Mouse (Mus musculus): Measurements from ENCODE around the gene Mapk10. TPM values are rescaled to one million over a fixed set of nuclear protein-coding genes. Genes with fewer than 3 reads are reported as not detected.

Mapk10 gene
- polyA plus RNA-seq, 1 experiment from 2014 or later, result 30.1 TPM

DNA sequence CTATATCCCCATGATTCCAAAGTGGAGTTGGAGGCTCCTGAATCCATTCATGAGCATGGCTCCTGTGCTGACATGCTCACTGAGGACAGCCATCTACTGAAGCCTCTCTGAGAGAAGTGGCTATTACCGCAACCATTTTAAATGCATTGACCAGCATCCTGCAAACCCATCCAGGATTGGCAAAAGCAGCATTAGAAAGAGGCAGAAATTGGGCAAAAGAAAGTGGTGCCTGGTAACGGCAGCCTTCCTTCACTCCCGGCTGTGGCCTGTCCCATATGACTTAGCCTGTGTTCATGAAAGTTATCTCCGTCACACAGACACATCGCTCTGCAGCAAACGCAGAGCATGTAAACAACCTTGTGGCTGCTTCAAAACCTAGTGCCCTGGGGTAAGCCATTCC, 1.6 kb downstream of the Mapk10 start:
- no peak for ATAC-seq (replicated peaks; ENCODE audit: low FRiP score)

DNA sequence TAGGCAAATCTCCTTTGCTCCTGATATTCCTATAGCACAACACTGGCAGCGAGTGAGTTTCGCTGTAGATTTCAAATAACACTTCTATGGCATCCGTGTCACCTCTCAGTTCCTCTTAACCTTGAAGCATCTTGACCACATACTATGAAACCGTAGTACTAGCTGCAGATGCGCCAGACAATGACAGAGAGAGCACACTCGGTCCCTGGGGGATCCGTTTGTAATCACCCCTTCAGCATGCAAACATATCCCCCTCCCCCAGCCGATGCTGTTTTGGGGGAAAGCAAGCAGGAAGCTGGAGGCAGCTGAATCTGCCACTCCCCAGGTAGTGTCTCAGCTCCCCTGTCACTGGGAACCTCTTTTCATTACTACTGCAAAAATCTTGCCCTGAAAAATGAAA, 2.3 kb downstream of the Mapk10 start:
- H3K27me3 ChIP-seq (ENCODE audit: control insufficient read depth, insufficient read depth, low read length), result no peaks in the 10 kb centered on the region
- H3K9me3 ChIP-seq (ENCODE audit: control insufficient read depth, low read length), result no peaks in the 10 kb centered on the region
- H3K27ac ChIP-seq (ENCODE audit: low read depth, low read length), result no peak overlapping the region
- no peak for ATAC-seq (replicated peaks; ENCODE audit: low FRiP score)
- H3K4me2 ChIP-seq (ENCODE audit: low read depth, low read length, severe bottlenecking), result 0 out of 2 replicates have a peak overlapping the region, but pooled peaks have one; percentile 36
- no peak for DNase-seq (ENCODE audit: low spot score)
- no peak overlapping the region for H3K9ac ChIP-seq (ENCODE audit: low read length)
- 59% methylated on average over 8 of the region's 8 CpGs for WGBS
- H3K4me1 ChIP-seq (replicated peaks; ENCODE audit: control insufficient read depth, insufficient read depth, low read length), result no peaks in the 10 kb centered on the region
- no peaks in the 10 kb centered on the region for H3K36me3 ChIP-seq (ENCODE audit: control insufficient read depth, insufficient read depth, low read length)
- no peak overlapping the region for H3K4me3 ChIP-seq (ENCODE audit: low read depth, low read length)

More for the DNA sequence above, 1.6 kb downstream of the Mapk10 start:
- Histone ChIP-seq H3K4me1 (replicated peaks; ENCODE audit: control insufficient read depth, insufficient read depth, low read length) (no peaks in the 10 kb centered on the region), H3K27ac (ENCODE audit: low read depth, low read length) (no peak overlapping the region), H3K4me2 (ENCODE audit: low read depth, low read length, severe bottlenecking) (peak overlapping the region; percentile 36; the same call in 1 of the 2 replicates), H3K27me3 (ENCODE audit: control insufficient read depth, insufficient read depth, low read length) (no peaks in the 10 kb centered on the region), H3K36me3 (ENCODE audit: control insufficient read depth, insufficient read depth, low read length) (no peaks in the 10 kb centered on the region), H3K9me3 (ENCODE audit: control insufficient read depth, low read length) (no peaks in the 10 kb centered on the region), H3K9ac (ENCODE audit: low read length) (no peak overlapping the region; the same call in 1 of the 2 replicates), H3K4me3 (ENCODE audit: low read depth, low read length) (peak overlapping the region; percentile 31)
- WGBS, result 69% methylated on average over 6 of the region's 6 CpGs
- DNase-seq (ENCODE audit: low spot score), result no peak

DNA sequence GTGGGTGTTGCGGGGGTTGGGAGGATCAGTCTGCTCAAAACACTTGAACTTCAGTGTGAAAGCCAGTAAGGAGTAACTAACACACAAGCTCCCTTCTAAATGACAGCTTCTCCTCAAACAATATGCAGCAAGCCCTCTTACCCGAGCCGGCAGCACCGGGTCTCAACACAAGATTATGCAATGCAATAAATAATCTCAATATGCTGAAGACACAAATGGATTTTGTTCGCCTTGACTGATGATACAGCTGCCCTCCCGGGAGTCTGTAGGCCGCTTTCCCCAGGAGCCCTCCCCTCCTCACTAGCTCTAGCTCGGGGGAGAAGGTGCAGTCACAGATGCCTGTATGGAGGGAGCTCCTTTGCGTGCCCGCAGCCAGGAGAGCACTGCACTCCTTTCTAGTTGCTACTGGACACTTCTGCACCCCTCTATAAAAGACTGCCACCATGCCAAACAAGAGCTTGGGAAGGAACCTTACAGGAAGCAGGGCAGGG, 3.1 kb downstream of the Mapk10 start:
- Histone ChIP-seq H3K27ac (ENCODE audit: low read depth, low read length) (no peak overlapping the region), H3K4me2 (ENCODE audit: low read depth, low read length, severe bottlenecking) (no peak overlapping the region; the same call in 1 of the 2 replicates), H3K27me3 (ENCODE audit: control insufficient read depth, insufficient read depth, low read length) (no peaks in the 10 kb centered on the region), H3K36me3 (ENCODE audit: control insufficient read depth, insufficient read depth, low read length) (no peaks in the 10 kb centered on the region), H3K4me1 (replicated peaks; ENCODE audit: control insufficient read depth, insufficient read depth, low read length) (no peaks in the 10 kb centered on the region), H3K9ac (ENCODE audit: low read length) (peak overlapping the region; percentile 3; the same call in 1 of the 2 replicates), H3K9me3 (ENCODE audit: control insufficient read depth, low read length) (no peaks in the 10 kb centered on the region), H3K4me3 (ENCODE audit: low read depth, low read length) (no peak overlapping the region)
- no peak for ATAC-seq (replicated peaks; ENCODE audit: low FRiP score)
- no peak for DNase-seq (ENCODE audit: low spot score)
- 74% methylated on average over 10 of the region's 10 CpGs for WGBS

DNA sequence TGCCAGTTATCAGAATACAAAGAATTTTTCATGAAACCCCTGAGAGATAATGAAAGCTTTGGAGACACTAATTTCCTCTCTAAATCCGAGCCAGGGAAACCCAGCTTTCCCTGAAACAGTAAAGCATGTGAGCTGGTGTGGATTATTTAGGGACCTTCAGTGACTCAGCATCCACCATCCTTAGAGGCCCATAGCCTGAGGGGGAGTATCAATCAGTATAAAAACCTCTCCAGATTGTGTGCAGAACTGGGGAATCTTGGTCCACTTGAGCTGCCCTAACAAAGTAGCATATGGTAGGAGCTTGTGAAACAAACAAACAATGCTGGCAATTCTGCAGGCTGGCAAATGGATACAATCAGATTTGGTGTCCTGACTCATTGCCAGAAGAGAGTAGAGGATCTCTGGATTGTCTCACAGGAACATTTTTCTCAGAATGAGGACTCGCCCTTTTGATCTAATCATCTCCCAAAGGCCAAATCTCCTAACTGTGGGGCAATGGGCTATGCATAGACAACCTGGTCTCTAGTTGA, 13.3 kb downstream of the Mapk10 start:
- H3K36me3 ChIP-seq (ENCODE audit: control insufficient read depth, insufficient read depth, low read length), result no peaks in the 10 kb centered on the region
- ATAC-seq (replicated peaks; ENCODE audit: low FRiP score) (no peak), DNase-seq (ENCODE audit: low spot score) (no peak)
- no peak overlapping the region for H3K9ac ChIP-seq (ENCODE audit: low read length)
- H3K4me1 ChIP-seq (replicated peaks; ENCODE audit: control insufficient read depth, insufficient read depth, low read length), result no peaks in the 10 kb centered on the region
- H3K27me3 ChIP-seq (ENCODE audit: control insufficient read depth, insufficient read depth, low read length), result no peaks in the 10 kb centered on the region
- no peak overlapping the region for H3K27ac ChIP-seq (ENCODE audit: low read depth, low read length)
- no peak overlapping the region for H3K4me2 ChIP-seq (ENCODE audit: low read depth, low read length, severe bottlenecking)
- 75% methylated on average over 2 of the region's 2 CpGs for WGBS
- H3K4me3 ChIP-seq (ENCODE audit: low read depth, low read length), result no peak overlapping the region
- no peaks in the 10 kb centered on the region for H3K9me3 ChIP-seq (ENCODE audit: control insufficient read depth, low read length)

DNA sequence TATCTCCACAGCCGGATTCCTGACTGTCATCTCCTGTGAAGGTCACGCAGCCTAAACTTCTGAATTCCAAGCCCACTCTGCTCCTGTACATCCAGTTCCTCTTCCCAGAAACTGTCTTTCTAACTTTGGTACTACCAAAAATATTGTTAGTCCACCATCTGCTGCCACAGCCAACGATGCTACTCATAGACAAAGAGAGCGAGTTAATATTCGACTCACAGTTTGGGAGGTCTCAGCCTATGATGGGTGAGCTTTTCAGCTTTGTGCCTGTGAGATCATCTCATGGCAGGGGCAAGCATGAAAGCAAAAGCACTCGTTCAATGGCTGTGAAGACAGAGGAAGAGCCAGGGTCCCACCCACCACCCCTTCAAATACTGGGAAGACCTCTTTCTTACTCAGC, 16.6 kb downstream of the Mapk10 start:
- WGBS, result 71% methylated on average over 6 of the region's 6 CpGs

DNA sequence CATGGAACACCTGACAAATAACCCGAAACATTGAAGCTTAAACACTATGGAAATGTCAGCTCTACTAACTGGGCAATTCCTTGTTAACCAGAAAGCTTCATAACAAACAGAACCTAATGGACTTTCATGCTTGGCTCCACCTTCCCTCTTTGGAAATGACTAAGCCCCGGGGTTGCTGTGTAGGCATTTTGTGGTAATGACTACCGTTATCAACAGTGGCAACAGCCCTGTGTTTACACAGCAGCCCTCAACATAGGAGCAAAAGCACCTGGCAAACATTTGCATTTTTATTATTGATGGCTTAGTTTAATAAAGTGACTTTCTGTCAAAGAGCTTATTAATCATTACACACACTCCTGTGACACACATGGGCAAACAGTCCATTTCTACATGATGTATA, 17.4 kb downstream of the Mapk10 start:
- H3K4me2 ChIP-seq (ENCODE audit: low read depth, low read length, severe bottlenecking), result no peak overlapping the region

More for the DNA sequence above, 16.6 kb downstream of the Mapk10 start:
- no peaks in the 10 kb centered on the region for H3K27me3 ChIP-seq (ENCODE audit: control insufficient read depth, insufficient read depth, low read length)
- no peaks in the 10 kb centered on the region for H3K36me3 ChIP-seq (ENCODE audit: control insufficient read depth, insufficient read depth, low read length)
- 0 out of 2 replicates have a peak, but pooled peaks have one; percentile 27 for ATAC-seq (replicated peaks; ENCODE audit: low FRiP score)
- peaks cover 4% of the 10 kb centered on the region; the same call in 1 of the 2 replicates for H3K4me1 ChIP-seq (replicated peaks; ENCODE audit: control insufficient read depth, insufficient read depth, low read length)
- H3K4me3 ChIP-seq (ENCODE audit: low read depth, low read length), result no peak overlapping the region
- no peak for DNase-seq (ENCODE audit: low spot score)
- H3K27ac ChIP-seq (ENCODE audit: low read depth, low read length), result no peak overlapping the region
- H3K9me3 ChIP-seq (ENCODE audit: control insufficient read depth, low read length), result no peaks in the 10 kb centered on the region
- no peak overlapping the region for H3K4me2 ChIP-seq (ENCODE audit: low read depth, low read length, severe bottlenecking)
- H3K9ac ChIP-seq (ENCODE audit: low read length), result no peak overlapping the region

DNA sequence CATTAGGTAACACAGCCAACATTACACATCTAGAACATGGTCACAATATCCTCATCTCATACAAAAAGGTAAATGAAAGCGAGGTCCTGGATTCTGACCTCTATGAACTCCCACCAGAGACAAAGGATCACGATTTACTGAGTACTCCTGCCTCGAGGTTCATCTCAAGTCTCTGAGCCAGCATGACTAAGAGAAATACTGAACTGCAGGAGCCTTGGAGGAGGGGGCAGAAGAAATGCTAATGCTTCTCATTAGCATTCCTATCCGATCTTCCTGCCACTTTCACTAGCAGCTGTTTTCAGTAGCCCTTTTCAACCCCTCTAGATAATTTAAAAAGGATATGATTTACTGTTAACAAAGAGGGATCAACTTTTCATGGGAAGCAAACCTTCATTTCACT, 19.6 kb downstream of the Mapk10 start:
- no peak overlapping the region for H3K4me3 ChIP-seq (ENCODE audit: low read depth, low read length)
- H3K27ac ChIP-seq (ENCODE audit: low read depth, low read length), result no peak overlapping the region
- no peak overlapping the region for H3K9ac ChIP-seq (ENCODE audit: low read length)
- H3K4me1 ChIP-seq (replicated peaks; ENCODE audit: control insufficient read depth, insufficient read depth, low read length), result peaks cover 4% of the 10 kb centered on the region; the same call in 1 of the 2 replicates
- no peak for DNase-seq (ENCODE audit: low spot score)
- ATAC-seq (replicated peaks; ENCODE audit: low FRiP score), result peak; percentile 73
- no peaks in the 10 kb centered on the region for H3K9me3 ChIP-seq (ENCODE audit: control insufficient read depth, low read length)
- no peaks in the 10 kb centered on the region for H3K36me3 ChIP-seq (ENCODE audit: control insufficient read depth, insufficient read depth, low read length)
- no peaks in the 10 kb centered on the region for H3K27me3 ChIP-seq (ENCODE audit: control insufficient read depth, insufficient read depth, low read length)
- 23% methylated on average over 4 of the region's 4 CpGs for WGBS
- H3K4me2 ChIP-seq (ENCODE audit: low read depth, low read length, severe bottlenecking), result no peak overlapping the region

More for the DNA sequence above, 17.4 kb downstream of the Mapk10 start:
- no peaks in the 10 kb centered on the region for H3K36me3 ChIP-seq (ENCODE audit: control insufficient read depth, insufficient read depth, low read length)
- no peak for ATAC-seq (replicated peaks; ENCODE audit: low FRiP score)
- no peaks in the 10 kb centered on the region for H3K27me3 ChIP-seq (ENCODE audit: control insufficient read depth, insufficient read depth, low read length)
- no peak overlapping the region for H3K4me3 ChIP-seq (ENCODE audit: low read depth, low read length)
- peaks cover 4% of the 10 kb centered on the region; the same call in 1 of the 2 replicates for H3K4me1 ChIP-seq (replicated peaks; ENCODE audit: control insufficient read depth, insufficient read depth, low read length)
- DNase-seq (ENCODE audit: low spot score), result no peak
- no peaks in the 10 kb centered on the region for H3K9me3 ChIP-seq (ENCODE audit: control insufficient read depth, low read length)
- H3K9ac ChIP-seq (ENCODE audit: low read length), result no peak overlapping the region
- no peak overlapping the region for H3K27ac ChIP-seq (ENCODE audit: low read depth, low read length)
- 91% methylated on average over 3 of the region's 3 CpGs for WGBS

DNA sequence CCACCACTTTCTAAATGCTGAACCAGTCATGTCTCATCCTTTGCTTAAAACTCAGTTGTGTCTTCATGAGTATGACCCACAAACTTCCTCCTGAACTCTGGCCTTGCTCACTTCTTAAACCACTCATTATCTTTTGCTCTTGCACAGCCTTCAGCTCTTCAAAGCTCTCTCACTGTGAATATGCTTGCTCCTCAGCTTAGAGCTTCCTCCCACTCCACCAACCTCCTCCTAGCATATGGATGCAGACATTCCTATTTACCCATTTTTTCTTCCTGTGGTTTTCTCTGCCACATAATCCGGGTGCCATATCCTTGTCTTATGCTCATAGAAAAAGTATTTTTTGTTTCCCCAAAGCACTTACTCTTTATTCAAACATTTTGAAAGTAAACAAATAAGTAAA, 26.9 kb downstream of the Mapk10 start:
- WGBS, result 88% methylated on average over 1 of the region's 1 CpGs
- H3K36me3 ChIP-seq (ENCODE audit: control insufficient read depth, insufficient read depth, low read length), result no peaks in the 10 kb centered on the region
- no peak overlapping the region for H3K4me2 ChIP-seq (ENCODE audit: low read depth, low read length, severe bottlenecking)
- ATAC-seq (replicated peaks; ENCODE audit: low FRiP score) (no peak), DNase-seq (ENCODE audit: low spot score) (no peak)
- no peaks in the 10 kb centered on the region for H3K27me3 ChIP-seq (ENCODE audit: control insufficient read depth, insufficient read depth, low read length)
- peaks cover 2% of the 10 kb centered on the region; the same call in 1 of the 2 replicates for H3K9me3 ChIP-seq (ENCODE audit: control insufficient read depth, low read length)
- H3K27ac ChIP-seq (ENCODE audit: low read depth, low read length), result no peak overlapping the region
- H3K9ac ChIP-seq (ENCODE audit: low read length), result no peak overlapping the region
- no peak overlapping the region for H3K4me3 ChIP-seq (ENCODE audit: low read depth, low read length)
- no peaks in the 10 kb centered on the region for H3K4me1 ChIP-seq (replicated peaks; ENCODE audit: control insufficient read depth, insufficient read depth, low read length)

DNA sequence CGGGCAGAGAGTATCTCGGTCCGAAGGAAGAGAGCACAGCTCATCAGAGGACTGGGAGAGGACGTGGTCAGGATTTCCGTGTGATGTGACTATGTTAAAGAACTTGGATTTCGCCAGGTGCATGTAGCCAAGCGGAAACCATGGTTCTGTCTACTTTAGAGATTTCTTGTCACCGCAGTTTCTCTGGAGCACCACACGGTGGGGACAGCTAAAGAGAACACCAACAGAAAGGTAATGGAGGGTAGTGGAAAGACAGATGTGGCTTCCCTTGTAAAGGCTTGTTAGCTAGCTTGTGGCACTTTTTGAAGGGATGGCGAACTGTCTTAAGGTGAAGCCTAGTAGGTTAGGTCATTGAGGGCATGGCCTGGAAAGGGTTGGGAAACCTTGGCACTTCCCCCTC, 29.5 kb downstream of the Mapk10 start:
- DNase-seq (ENCODE audit: low spot score) (no peak), ATAC-seq (replicated peaks; ENCODE audit: low FRiP score) (no peak)
- Histone ChIP-seq H3K4me3 (ENCODE audit: low read depth, low read length) (no peak overlapping the region), H3K9me3 (ENCODE audit: control insufficient read depth, low read length) (peaks cover 2% of the 10 kb centered on the region; the same call in 1 of the 2 replicates), H3K9ac (ENCODE audit: low read length) (no peak overlapping the region), H3K4me2 (ENCODE audit: low read depth, low read length, severe bottlenecking) (no peak overlapping the region), H3K27ac (ENCODE audit: low read depth, low read length) (no peak overlapping the region), H3K4me1 (replicated peaks; ENCODE audit: control insufficient read depth, insufficient read depth, low read length) (peaks cover 4% of the 10 kb centered on the region; the same call in 1 of the 2 replicates), H3K36me3 (ENCODE audit: control insufficient read depth, insufficient read depth, low read length) (no peaks in the 10 kb centered on the region), H3K27me3 (ENCODE audit: control insufficient read depth, insufficient read depth, low read length) (no peaks in the 10 kb centered on the region)
- WGBS, result 93% methylated on average over 10 of the region's 10 CpGs
